Mouse (Mus musculus) CH12.LX (cell line): ENCODE results near the gene Epb41. TPM values are rescaled to one million over a fixed set of nuclear protein-coding genes. Genes with fewer than 3 reads are reported as not detected.

Source experiments
- DNase-seq: peaks from one replicate; pipeline ENCODE4 v3.0.0-alpha.2; 2013; ENCODE audit errors: extremely low read depth
- H3K27ac ChIP-seq: 2 replicates; pipeline ENCODE4 v1.5.1; 2012; ENCODE audit warnings: low read depth, mild to moderate bottlenecking, control low read depth, moderate library complexity; ENCODE audit not compliant: insufficient read depth
- H3K27me3 ChIP-seq: replicated peaks from 2 replicates; pipeline ENCODE3; 2012; ENCODE audit warnings: inconsistent platforms
- H3K36me3 ChIP-seq, 2 experiments: replicated peaks in 1 of 2; 2 replicates each; pipeline versions ENCODE3 to v1.6.1; 2012; ENCODE audit warnings: inconsistent platforms in 1 of 2, low read length in 1 of 2, mild to moderate bottlenecking in 1 of 2, mixed read lengths in 1 of 2, moderate library complexity in 1 of 2; ENCODE audit not compliant: control insufficient read depth in 1 of 2, insufficient read depth in 1 of 2
- H3K4me1 ChIP-seq, 2 experiments: 2 replicates each; pipeline ENCODE4 v1.6.1; 2012; ENCODE audit warnings: inconsistent platforms in 1 of 2, moderate library complexity in 1 of 2; ENCODE audit not compliant: insufficient read depth in 2 of 2, control insufficient read depth in 1 of 2
- H3K4me2 ChIP-seq: 2 replicates; pipeline ENCODE4 v1.6.1; 2012; ENCODE audit warnings: low read depth, mild to moderate bottlenecking, control low read depth; ENCODE audit not compliant: poor library complexity, insufficient read depth, severe bottlenecking
- H3K4me3 ChIP-seq, 3 experiments: fragments of 150-350 bp in 1 of 3; sonication (generic) in 1 of 3; replicated peaks in 1 of 3; 2 replicates each; pipeline versions ENCODE3 to v1.5.1; 2011 to 2012; ENCODE audit warnings: low read depth in 2 of 3, low read length in 2 of 3, mild to moderate bottlenecking in 2 of 3, moderate library complexity in 2 of 3, control low read depth in 1 of 3, improper control_type of control experiment in 1 of 3, inconsistent platforms in 1 of 3, mixed read lengths in 1 of 3; ENCODE audit not compliant: poor library complexity in 1 of 3
- H3K79me2 ChIP-seq: replicated peaks from 2 replicates; pipeline ENCODE4 v1.6.1; 2012; ENCODE audit warnings: mild to moderate bottlenecking, moderate library complexity; ENCODE audit not compliant: control insufficient read depth, poor library complexity, insufficient read depth, severe bottlenecking; ENCODE audit errors: extremely low read depth
- H3K9ac ChIP-seq: 2 replicates; pipeline ENCODE4 v1.6.1; 2012; ENCODE audit warnings: low read depth, mild to moderate bottlenecking, control low read depth, moderate library complexity; ENCODE audit not compliant: insufficient read depth
- H3K9me3 ChIP-seq: replicated peaks from 2 replicates; pipeline ENCODE3; 2012; ENCODE audit warnings: low read length, inconsistent platforms, mixed read lengths
- BHLHE40 ChIP-seq: IDR thresholded peaks from 2 replicates; pipeline ENCODE4 v1.6.1; 2011; ENCODE audit warnings: mild to moderate bottlenecking, low read depth, low read length, improper control_type of control experiment
- CHD2 ChIP-seq: IDR thresholded peaks from 2 replicates; pipeline ENCODE4 v1.6.1; 2011; ENCODE audit warnings: low read length, improper control_type of control experiment
- CTCF ChIP-seq, 2 experiments: IDR thresholded peaks in 1 of 2; conservative IDR thresholded peaks in 1 of 2; 2 replicates each; pipeline ENCODE4 v1.5.1; 2011 to 2012; ENCODE audit warnings: low read depth in 2 of 2, low read length in 2 of 2, improper control_type of control experiment in 1 of 2, inconsistent platforms in 1 of 2, mild to moderate bottlenecking in 1 of 2, moderate library complexity in 1 of 2
- E2F4 ChIP-seq: IDR thresholded peaks from 2 replicates; pipeline ENCODE4 v1.6.1; 2011; ENCODE audit warnings: low read depth, low read length, improper control_type of control experiment; ENCODE audit not compliant: insufficient replicate concordance
- JUND ChIP-seq: conservative IDR thresholded peaks from 2 replicates; pipeline ENCODE4 v1.6.1; 2011; ENCODE audit warnings: low read depth, low read length, improper control_type of control experiment
- KAT2A ChIP-seq: IDR thresholded peaks from 2 replicates; pipeline ENCODE4 v1.6.1; 2012; ENCODE audit warnings: low read length, improper control_type of control experiment, inconsistent platforms; ENCODE audit not compliant: insufficient replicate concordance
- MAFK ChIP-seq: IDR thresholded peaks from 2 replicates; pipeline ENCODE4 v1.6.1; 2011; ENCODE audit warnings: low read length, improper control_type of control experiment; ENCODE audit not compliant: insufficient replicate concordance
- MEF2A ChIP-seq: IDR thresholded peaks from 2 replicates; pipeline ENCODE4 v1.6.1; 2014; ENCODE audit warnings: low read depth, mild to moderate bottlenecking, inconsistent platforms, low read length, improper control_type of control experiment, borderline replicate concordance
- MXI1 ChIP-seq: IDR thresholded peaks from 2 replicates; pipeline ENCODE4 v1.6.1; 2011; ENCODE audit warnings: mild to moderate bottlenecking, low read depth, low read length, improper control_type of control experiment
- MYC ChIP-seq: IDR thresholded peaks from 2 replicates; pipeline ENCODE4 v1.6.1; 2011; ENCODE audit warnings: low read depth, mild to moderate bottlenecking, improper control_type of control experiment, low read length
- NELFE ChIP-seq: IDR thresholded peaks from 2 replicates; pipeline ENCODE4 v1.6.1; 2011; ENCODE audit warnings: low read depth, low read length, improper control_type of control experiment
- PAX5 ChIP-seq: IDR thresholded peaks from 2 replicates; pipeline ENCODE4 v1.6.1; 2012; ENCODE audit warnings: low read length, inconsistent platforms, mixed read lengths
- POLR2A ChIP-seq: IDR thresholded peaks from 2 replicates; pipeline ENCODE4 v1.6.1; 2011; ENCODE audit warnings: low read depth, mild to moderate bottlenecking, improper control_type of control experiment, low read length
- POLR2AphosphoS2 ChIP-seq: IDR thresholded peaks from 2 replicates; pipeline ENCODE4 v1.6.1; 2011; ENCODE audit warnings: low read depth, low read length, improper control_type of control experiment
- SMC3 ChIP-seq: IDR thresholded peaks from 2 replicates; pipeline ENCODE4 v1.6.1; 2011; ENCODE audit warnings: low read depth, low read length, improper control_type of control experiment
- TBP ChIP-seq: conservative IDR thresholded peaks from 2 replicates; pipeline ENCODE4 v1.6.1; 2011; ENCODE audit warnings: low read depth, low read length, improper control_type of control experiment
- UBTF ChIP-seq: IDR thresholded peaks from 2 replicates; pipeline ENCODE4 v1.6.1; 2012; ENCODE audit warnings: low read depth, mild to moderate bottlenecking, inconsistent platforms, low read length, improper control_type of control experiment, moderate library complexity
- USF2 ChIP-seq: conservative IDR thresholded peaks from 2 replicates; pipeline ENCODE4 v1.6.1; 2011; ENCODE audit warnings: low read depth, low read length, improper control_type of control experiment
- ZC3H11A ChIP-seq: IDR thresholded peaks from 2 replicates; pipeline ENCODE4 v1.6.1; 2012; ENCODE audit warnings: low read depth, mild to moderate bottlenecking, inconsistent platforms, low read length, improper control_type of control experiment
- ZKSCAN1 ChIP-seq: IDR thresholded peaks from 2 replicates; pipeline ENCODE4 v1.6.1; 2012; ENCODE audit warnings: low read depth, inconsistent platforms, low read length, improper control_type of control experiment, borderline replicate concordance
- ZNF384 ChIP-seq: IDR thresholded peaks from 2 replicates; pipeline ENCODE4 v1.6.1; 2012; ENCODE audit warnings: low read depth, low read length, improper control_type of control experiment, inconsistent platforms
- dilution Hi-C: fragments of 300-500 bp; cut with MboI; formaldehyde crosslinking; loops from 2 replicates; pipeline ENCODE4 v1.14.3; 2020; ENCODE audit warnings: low sequenced_read_pairs; ENCODE audit not compliant: extremely low pct_unique_long_range_greater_than_20kb, extremely low pct_ligation_motif_present
- in situ Hi-C: fragments of 300-500 bp; cut with MboI; formaldehyde crosslinking; loops from 3 replicates; pipeline ENCODE4 v1.14.3; 2019; ENCODE audit warnings: low sequenced_read_pairs, low pct_ligation_motif_present, low pct_unique_long_range_greater_than_20kb, mixed read lengths
- polyA plus RNA-seq: library from polyadenylated mRNA; unstranded; fragments of >175 nt; gene quantifications from 2 replicates; pipeline ENCODE4 v1.2.1, GENCODE M21; 2012; ENCODE audit warnings: low read depth; ENCODE audit not compliant: insufficient read length
- total RNA-seq, 2 experiments: library from RNA; depleted of rRNA; stranded (reverse); fragments of 300-350 nt in 1 of 2; fragments of >200 nt in 1 of 2; gene quantifications; 2 replicates each; pipeline ENCODE4 v1.2.3; 2012 to 2014

The Epb41 gene
- total and polyA plus RNA-seq, 3 experiments: 7.1 to 21.6 (median 10.0) TPM

DNA sequence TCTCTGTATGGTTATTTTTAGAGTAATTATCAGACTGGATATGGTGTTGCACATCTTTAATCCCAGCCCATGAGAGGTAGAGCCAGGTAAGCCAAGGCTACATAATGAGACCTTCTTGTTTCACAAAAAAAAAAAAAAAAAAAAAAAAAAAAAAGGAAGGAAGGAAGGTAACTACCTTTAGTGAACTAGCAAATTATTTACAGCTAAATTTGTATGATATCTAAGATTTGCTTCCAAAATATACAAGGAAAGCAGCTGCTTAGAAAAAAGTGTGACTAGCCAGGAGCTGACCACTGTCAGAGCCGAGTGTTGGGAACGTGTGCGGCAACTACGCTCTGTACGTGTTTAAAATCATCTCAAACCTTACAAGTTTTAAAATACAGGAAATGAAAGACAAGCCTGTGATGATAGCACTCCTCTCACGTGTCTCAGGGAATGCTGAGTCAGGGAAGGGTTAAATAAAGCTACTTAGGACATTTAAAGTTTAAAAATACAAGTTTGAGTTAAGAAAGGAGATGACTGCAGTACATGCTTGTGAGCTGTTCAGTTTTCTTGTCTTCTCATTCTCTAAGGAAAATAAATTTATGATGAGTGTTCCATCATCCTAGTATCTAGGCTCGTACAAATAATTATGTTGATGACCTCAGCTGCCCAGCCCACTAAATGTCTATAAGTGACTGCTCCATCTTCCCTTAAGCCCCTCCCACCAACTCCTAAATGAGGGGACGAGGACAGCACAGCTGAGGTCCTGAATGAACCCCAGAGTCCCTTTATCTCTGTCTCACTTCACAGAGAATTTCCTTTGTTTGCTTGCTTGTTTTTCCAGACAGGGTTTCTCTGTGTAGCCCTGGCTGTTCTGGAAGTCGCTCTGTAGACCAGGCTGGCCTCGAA is 45.0 kb downstream of the Epb41 start:
- no peak overlapping the region for H3K4me2 ChIP-seq
- DNase-seq: no peak
- H3K9me3 ChIP-seq: no peaks in the 10 kb centered on the region
- dilution Hi-C loops: no loop called here
- H3K4me1 ChIP-seq: peaks cover 0 to 13% of the 10 kb centered on the region in 2 experiments; a peak in 2 of 4 replicates
- H3K79me2 ChIP-seq: no peaks in the 10 kb centered on the region
- H3K27ac ChIP-seq: no peak overlapping the region
- no peaks in the 10 kb centered on the region for H3K27me3 ChIP-seq
- H3K4me3 ChIP-seq: no peak overlapping the region
- TF ChIP-seq MXI1 (no peak), BHLHE40 (peak; percentile 38; the same call in 1 of the 2 replicates), ZKSCAN1 (no peak), POLR2A (no peak), CTCF (conservative IDR thresholded peaks at IDR 0.05 in 1 of 2, IDR thresholded peaks at IDR 0.05 in 1 of 2; ENCODE audit: low read depth in 2 of 2, low read length in 2 of 2) (no peak), ZNF384 (peak; percentile 52), MAFK (0 out of 2 replicates have a peak, but pooled peaks have one; percentile 6)
- TF ChIP-seq, all 38 proteins: peak for 3
- Histone ChIP-seq H3K36me3 (no peaks in the 10 kb centered on the region), H3K9ac (no peak overlapping the region)
- in situ Hi-C loops: no loop called here

DNA sequence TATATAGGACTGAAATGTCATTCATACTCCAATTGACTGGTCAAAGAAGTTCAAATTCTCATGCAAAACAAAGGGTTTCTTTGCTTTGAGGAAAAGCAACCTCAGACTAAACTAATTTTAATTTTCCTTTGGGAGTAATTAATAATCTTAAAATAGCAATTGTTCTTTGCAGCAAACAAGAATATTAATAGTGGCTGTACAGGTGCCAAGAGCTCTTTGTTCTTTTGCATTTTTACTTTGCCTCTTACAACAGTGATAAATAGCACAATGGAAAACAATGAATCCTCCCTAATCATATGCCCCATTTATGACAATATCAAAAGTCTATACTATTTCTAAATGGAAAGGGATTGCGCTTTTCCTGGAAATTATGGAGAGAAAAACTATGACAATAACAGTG is 47.3 kb downstream of the Epb41 start:
- no peaks in the 10 kb centered on the region for H3K36me3 ChIP-seq
- H3K27ac ChIP-seq: no peak overlapping the region
- H3K4me3 ChIP-seq: no peak overlapping the region
- H3K4me1 ChIP-seq: peaks cover 0 to 7% of the 10 kb centered on the region in 2 experiments; a peak in 2 of 4 replicates
- TF ChIP-seq BHLHE40: no peak
- no peak for TF ChIP-seq MXI1
- no peak for TF ChIP-seq ZC3H11A
- no peak for TF ChIP-seq MYC
- dilution Hi-C loops: no loop called here
- H3K79me2 ChIP-seq: no peaks in the 10 kb centered on the region
- H3K9me3 ChIP-seq: peaks cover 3% of the 10 kb centered on the region
- no peak for DNase-seq
- in situ Hi-C loops: no loop called here
- no peaks in the 10 kb centered on the region for H3K27me3 ChIP-seq
- no peak overlapping the region for H3K4me2 ChIP-seq
- H3K9ac ChIP-seq: no peak overlapping the region

- TF ChIP-seq POLR2A (no peak), PAX5 (no peak), KAT2A (no peak), BHLHE40 (no peak), UBTF (no peak), POLR2AphosphoS2 (no peak), TBP (no peak), NELFE (no peak), USF2 (no peak), E2F4 (no peak), SMC3 (no peak), MEF2A (no peak), CHD2 (no peak), JUND (no peak), ZKSCAN1 (no peak)
- Histone ChIP-seq H3K36me3 (no peaks in the 10 kb centered on the region), H3K79me2 (no peaks in the 10 kb centered on the region), H3K4me1 (peaks cover 0 to 7% of the 10 kb centered on the region in 2 experiments; a peak in 2 of 4 replicates), H3K27ac (no peak overlapping the region), H3K4me3 (no peak overlapping the region), H3K4me2 (no peak overlapping the region), H3K9me3 (peaks cover 3% of the 10 kb centered on the region), H3K27me3 (no peaks in the 10 kb centered on the region), H3K9ac (no peak overlapping the region)
- in situ Hi-C loops: no loop called here
- dilution Hi-C loops: no loop called here
- no peak for DNase-seq
Observed at GRCm38 (mm10) chr4:132027167-132027566, 48.0 kb downstream of the Epb41 start.
